Mouse (Mus musculus) lung, embryonic 16.5 days (tissue): ENCODE data around the gene Rbpms2. TPM values are rescaled to one million over a fixed set of nuclear protein-coding genes. Genes with fewer than 3 reads are reported as not detected.

Source experiments
- polyA plus RNA-seq: library from polyadenylated mRNA; unstranded; fragments of >200 nt; fragmentation: Nextera tagmentation; extraction: Ambion mirVana; gene quantifications from 2 replicates; pipeline ENCODE4 v1.2.1, GENCODE M21; 2015

Gene Rbpms2
- polyA plus RNA-seq, 1 experiment from 2014 or later: 14.1 TPM

Other genes starting within 250 kb of the Rbpms2 start
- 4.7 and 4.8 TPM in 2 replicates for gene Kbtbd13, start 238.0 kb upstream of the Rbpms2 start, polyA plus RNA-seq
- 53.8 and 55.8 TPM in 2 replicates for gene Rasl12, start 231.1 kb upstream of the Rbpms2 start, polyA plus RNA-seq
- not detected in 2 replicates for gene Slc51b, start 206.7 kb upstream of the Rbpms2 start, polyA plus RNA-seq
- gene Mtfmt, start 193.9 kb upstream of the Rbpms2 start, polyA plus RNA-seq: 20.1 and 22.2 TPM in 2 replicates
- gene Spg21, start 168.7 kb upstream of the Rbpms2 start, polyA plus RNA-seq: 98.9 and 99.2 TPM in 2 replicates
- not detected in 2 replicates for gene Ankdd1a, start 109.5 kb upstream of the Rbpms2 start, polyA plus RNA-seq
- 23.6 and 24.4 TPM in 2 replicates for gene Plekho2, start 49.6 kb upstream of the Rbpms2 start, polyA plus RNA-seq
- gene Pif1, start 42.5 kb upstream of the Rbpms2 start, polyA plus RNA-seq: 16.1 and 17.0 TPM in 2 replicates
- 455 and 472 TPM in 2 replicates for gene Oaz2, start 38.4 kb downstream of the Rbpms2 start, polyA plus RNA-seq
- gene Zfp609, start 197.9 kb downstream of the Rbpms2 start, polyA plus RNA-seq: 4.5 and 4.7 TPM in 2 replicates